16 mouse cellular contexts compared by ENCODE assay signal in the genomic region with DNA sequence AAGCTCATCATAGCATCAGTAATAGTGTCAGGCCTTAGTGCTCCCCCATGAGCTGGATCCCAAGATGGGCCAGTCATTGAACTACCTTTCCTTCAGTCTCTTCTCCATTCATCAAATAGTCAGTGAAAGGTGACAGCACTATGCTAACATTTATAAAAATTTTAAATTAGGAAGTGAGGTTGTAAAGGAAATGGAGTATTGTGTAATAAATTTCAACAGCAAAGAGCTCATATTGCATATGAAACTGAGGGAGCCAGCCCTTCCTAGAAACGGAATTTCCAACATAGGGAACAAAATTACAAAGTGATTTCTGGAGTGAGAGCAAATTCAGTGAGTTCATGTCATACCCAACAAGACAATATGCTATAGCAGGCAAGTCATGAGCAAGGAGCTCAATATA. TPM values are rescaled to one million over a fixed set of nuclear protein-coding genes. Genes with fewer than 3 reads are reported as not detected.
"Had no signal": no experiment of that assay in that cellular context is flagged by ENCODE, and none has a peak within 500 bp of the region (broad histone marks: within the 10 kb centered on the region; RNA-seq: fewer than 3 reads in every experiment).

No protein-coding gene starts in this region.

- DNase-seq: kidney, adult 9 months; kidney, postnatal 25 days; layer of hippocampus, adult 9-11 months; liver; lung, adult 18-20 months; lung, postnatal 10 days; lung, postnatal 4 days; right cerebral cortex, adult 18-20 months; right cerebral cortex, postnatal 14 days; right cerebral cortex, postnatal 4 days; thymus, adult 2 months; thymus, postnatal 14 days; thymus, postnatal 4 days had no signal

- ATAC-seq: liver, embryonic 12.5 days; midbrain, embryonic 15.5 days had no signal

RNA-seq across cellular contexts. Expression of gene Rwdd2a, which starts 27.2 kb away (rescaled TPM):
- total RNA-seq: megakaryocyte-erythroid progenitor cell, adult 5-6 weeks had no signal
